8 mouse cellular contexts compared by ENCODE assay signal in genomic region chr19:46037925-46038850, GRCm38 (mm10). TPM values are rescaled to one million over a fixed set of nuclear protein-coding genes. Genes with fewer than 3 reads are reported as not detected.
DNase-seq lines count a peak whose midpoint lies in the region; ATAC-seq lines count a peak whose summit lies in the region.

No protein-coding gene starts in this region.

- intact Hi-C loops in heart, postnatal 14 days (cut with DNase I): no loop called here
- intact Hi-C loops in left cerebral cortex, postnatal 36 days (cut with DNase I): no loop called here

- H3K9ac ChIP-seq in intestine, embryonic 15.5 days: peak overlapping the region; percentile 87
- peak overlapping the region; percentile 97 for H3K9ac ChIP-seq in neural tube, embryonic 11.5 days (ENCODE audit: low read length)

- peak overlapping the region; percentile 75 for H3K4me3 ChIP-seq in intestine, embryonic 15.5 days (replicated peaks)
- peak overlapping the region; percentile 98 for H3K4me3 ChIP-seq in neural tube, embryonic 11.5 days (ENCODE audit: low read depth, low read length)

- peaks cover 50% of the 10 kb centered on the region for H3K4me1 ChIP-seq in intestine, embryonic 15.5 days (replicated peaks)
- peaks cover 51% of the 10 kb centered on the region for H3K4me1 ChIP-seq in neural tube, embryonic 11.5 days (ENCODE audit: control insufficient read depth, insufficient read depth, low read length)

- DNase-seq in heart, adult 11 months: peak; percentile 90
- DNase-seq in heart, postnatal 14 days: no peak
- DNase-seq in urinary bladder, postnatal 14 days (ENCODE audit: low spot score): peak; percentile 58
- no peak for DNase-seq in urinary bladder, postnatal 4 days (ENCODE audit: low spot score in 2 of 2)
- no peak for DNase-seq in neural tube, embryonic 11.5 days (ENCODE audit: low spot score)
- DNase-seq in layer of hippocampus, postnatal 25 days (ENCODE audit: extremely low spot score in 1 of 2, low spot score in 1 of 2): no peak
- DNase-seq in left cerebral cortex, postnatal 36 days (ENCODE audit: low spot score in 2 of 2): no peak

- WGBS in intestine, embryonic 15.5 days: 7% methylated on average over 13 of the region's 13 CpGs
- WGBS in neural tube, embryonic 11.5 days: 30% methylated on average over 13 of the region's 13 CpGs

- no peaks in the 10 kb centered on the region for H3K27me3 ChIP-seq in intestine, embryonic 15.5 days (replicated peaks)
- no peaks in the 10 kb centered on the region for H3K27me3 ChIP-seq in neural tube, embryonic 11.5 days (ENCODE audit: control insufficient read depth, insufficient read depth, low read length)

- H3K27ac ChIP-seq in intestine, embryonic 15.5 days: peak overlapping the region; percentile 93; the same call in 1 of the 2 replicates
- peak overlapping the region; percentile 92; the same call in 1 of the 2 replicates for H3K27ac ChIP-seq in neural tube, embryonic 11.5 days (ENCODE audit: low read depth, low read length)

- peak overlapping the region; percentile 90 for H3K4me2 ChIP-seq in intestine, embryonic 15.5 days (replicated peaks)
- H3K4me2 ChIP-seq in neural tube, embryonic 11.5 days (ENCODE audit: low read depth): peak overlapping the region; percentile 100

- no peak for ATAC-seq in intestine, embryonic 15.5 days
- ATAC-seq in neural tube, embryonic 11.5 days (ENCODE audit: insufficient read depth, low FRiP score, low TSS enrichment): no peak

- no peaks in the 10 kb centered on the region for H3K9me3 ChIP-seq in intestine, embryonic 15.5 days
- H3K9me3 ChIP-seq in neural tube, embryonic 11.5 days (ENCODE audit: control insufficient read depth, low read length): no peaks in the 10 kb centered on the region

- peaks cover 30% of the 10 kb centered on the region for H3K36me3 ChIP-seq in intestine, embryonic 15.5 days
- H3K36me3 ChIP-seq in neural tube, embryonic 11.5 days (ENCODE audit: control insufficient read depth, insufficient read depth, low read length): peaks cover 27% of the 10 kb centered on the region

RNA-seq across cellular contexts. Expression of gene Pprc1, which starts 6.5 kb away (rescaled TPM):
- 10 to 100 TPM; 13.8 to 14.1 TPM for total RNA-seq in heart, postnatal 14 days (2021)
- polyA plus RNA-seq in intestine, embryonic 15.5 days (2015; fragmentation: Nextera tagmentation; extraction: Ambion mirVana): 31.0 and 36.5 TPM in 2 replicates
- polyA plus RNA-seq in neural tube, embryonic 11.5 days (2014; fragmentation: Nextera tagmentation; extraction: Ambion mirVana): 42.2 and 46.1 TPM in 2 replicates
- total RNA-seq in layer of hippocampus, postnatal 25 days (2021): 10 to 100 TPM; 28.1 to 34.8 TPM
- total RNA-seq in left cerebral cortex, postnatal 36 days (2021): 10 to 100 TPM; 20.5 to 25.5 TPM

RNA-seq across cellular contexts. Expression of gene Ldb1, which starts 6.8 kb away (rescaled TPM):
- total RNA-seq in heart, postnatal 14 days (2021): 10 to 100 TPM; 54.4 to 61.0 TPM
- polyA plus RNA-seq in intestine, embryonic 15.5 days (2015; fragmentation: Nextera tagmentation; extraction: Ambion mirVana): 53.2 and 57.8 TPM in 2 replicates
- 93.0 and 97.9 TPM in 2 replicates for polyA plus RNA-seq in neural tube, embryonic 11.5 days (2014; fragmentation: Nextera tagmentation; extraction: Ambion mirVana)
- 100 to 1,000 TPM; 106 to 118 TPM for total RNA-seq in layer of hippocampus, postnatal 25 days (2021)
- 100 to 1,000 TPM; 108 to 118 TPM for total RNA-seq in left cerebral cortex, postnatal 36 days (2021)

RNA-seq across cellular contexts. Expression of gene Hps6, which starts 34.9 kb away (rescaled TPM):
- total RNA-seq in heart, postnatal 14 days (2021): 1 to 10 TPM; 6.3 to 6.5 TPM
- polyA plus RNA-seq in intestine, embryonic 15.5 days (2015; fragmentation: Nextera tagmentation; extraction: Ambion mirVana): 8.8 and 9.5 TPM in 2 replicates
- 2.6 and 2.9 TPM in 2 replicates for polyA plus RNA-seq in neural tube, embryonic 11.5 days (2014; fragmentation: Nextera tagmentation; extraction: Ambion mirVana)
- total RNA-seq in layer of hippocampus, postnatal 25 days (2021): 1 to 10 TPM; 4.9 to 7.3 TPM
- total RNA-seq in left cerebral cortex, postnatal 36 days (2021): 1 to 10 TPM; 5.9 to 7.1 TPM

RNA-seq across cellular contexts. Expression of gene Nolc1, which starts 37.5 kb away (rescaled TPM):
- total RNA-seq in heart, postnatal 14 days (2021): 10 to 100 TPM; 16.4 to 17.2 TPM
- polyA plus RNA-seq in intestine, embryonic 15.5 days (2015; fragmentation: Nextera tagmentation; extraction: Ambion mirVana): 99.0 and 107 TPM in 2 replicates
- 103 and 112 TPM in 2 replicates for polyA plus RNA-seq in neural tube, embryonic 11.5 days (2014; fragmentation: Nextera tagmentation; extraction: Ambion mirVana)
- 10 to 100 TPM; 44.7 to 48.4 TPM for total RNA-seq in layer of hippocampus, postnatal 25 days (2021)
- 10 to 100 TPM; 42.5 to 44.1 TPM for total RNA-seq in left cerebral cortex, postnatal 36 days (2021)

RNA-seq across cellular contexts. Expression of gene Armh3, which starts 39.9 kb away (rescaled TPM):
- 10 to 100 TPM; 12.9 to 16.5 TPM for total RNA-seq in heart, postnatal 14 days (2021)
- 15.5 and 16.5 TPM in 2 replicates for polyA plus RNA-seq in intestine, embryonic 15.5 days (2015; fragmentation: Nextera tagmentation; extraction: Ambion mirVana)
- 16.7 and 17.9 TPM in 2 replicates for polyA plus RNA-seq in neural tube, embryonic 11.5 days (2014; fragmentation: Nextera tagmentation; extraction: Ambion mirVana)
- total RNA-seq in layer of hippocampus, postnatal 25 days (2021): 10 to 100 TPM; 19.9 to 20.3 TPM
- total RNA-seq in left cerebral cortex, postnatal 36 days (2021): 10 to 100 TPM; 20.1 to 20.2 TPM

Comparison
In these comparisons a context has a peak if more than half of its experiments do, and no peak if none do; other contexts are left out.
1. DNase-seq: peak in heart, adult 11 months (single experiment) and urinary bladder, postnatal 14 days (single experiment); none in heart, postnatal 14 days (0 of 2), urinary bladder, postnatal 4 days (0 of 2), neural tube, embryonic 11.5 days (single experiment), layer of hippocampus, postnatal 25 days (0 of 2) and left cerebral cortex, postnatal 36 days (0 of 2).